ENCODE assay signal across 7 mouse cellular contexts in genomic region chr9:64691176-64691575, GRCm38 (mm10). TPM values are rescaled to one million over a fixed set of nuclear protein-coding genes. Genes with fewer than 3 reads are reported as not detected.
DNase-seq lines count a peak whose midpoint lies in the region.

No protein-coding gene starts in this region.

- no peak overlapping the region for H3K4me3 ChIP-seq in hindbrain, embryonic 10.5 days

- peak; percentile 37 for DNase-seq in ES-CJ7 (ENCODE audit: low read depth, low spot score)
- DNase-seq in adrenal gland, adult (ENCODE audit: inconsistent age in 2 of 2, low spot score in 1 of 2), result peak; percentile 49 to 78
- peak; percentile 79 for DNase-seq in embryo, embryonic 11 days
- DNase-seq in hindbrain, embryonic 10.5 days (ENCODE audit: low spot score), result peak; percentile 62
- peak; percentile 41 to 58 for DNase-seq in layer of hippocampus, postnatal 14 days (ENCODE audit: low spot score in 2 of 2)
- peak; percentile 51 for DNase-seq in lung, postnatal 36 days
- peak; percentile 65 to 74 for DNase-seq in right cerebral cortex, postnatal 10 days (ENCODE audit: low spot score in 2 of 2)

- peaks cover 19% of the 10 kb centered on the region for H3K36me3 ChIP-seq in hindbrain, embryonic 10.5 days

- no peaks in the 10 kb centered on the region for H3K9me3 ChIP-seq in hindbrain, embryonic 10.5 days

- H3K27ac ChIP-seq in hindbrain, embryonic 10.5 days, result 0 out of 2 replicates have a peak overlapping the region, but pooled peaks have one; percentile 36

- H3K27me3 ChIP-seq in hindbrain, embryonic 10.5 days (ENCODE audit: insufficient read depth, poor library complexity, severe bottlenecking), result no peaks in the 10 kb centered on the region

- H3K4me1 ChIP-seq in hindbrain, embryonic 10.5 days (replicated peaks), result peaks cover 17% of the 10 kb centered on the region

- 5% methylated on average over 7 of the region's 7 CpGs for WGBS in hindbrain, embryonic 10.5 days

RNA-seq across cellular contexts. Expression of gene Rab11a, which starts 46.4 kb away (rescaled TPM):
- 290 and 299 TPM in 2 replicates for polyA plus RNA-seq in hindbrain, embryonic 10.5 days (2016; fragmentation: Nextera tagmentation; extraction: Ambion mirVana)
- 100 to 1,000 TPM; 318 to 321 TPM for total RNA-seq in layer of hippocampus, postnatal 14 days (2021)
